Mouse (Mus musculus): Measurements from ENCODE around the gene Ly6g6f.

Gene Ly6g6f

GRCm38 (mm10) chr17:35105740-35106389 is 20.5 kb upstream of the Ly6g6f start:
- DNase-seq, result no peak

- no peak for DNase-seq
These were observed 19.3 kb upstream of the Ly6g6f start for GRCm38 (mm10) chr17:35104754-35105153.

GRCm38 (mm10) chr17:35104079-35104478 is 18.7 kb upstream of the Ly6g6f start:
- no peak for DNase-seq

- DNase-seq, result no peak
These were observed 17.8 kb upstream of the Ly6g6f start for GRCm38 (mm10) chr17:35103221-35103690.

- DNase-seq, result no peak
These were observed 16.9 kb upstream of the Ly6g6f start for GRCm38 (mm10) chr17:35102299-35102698.

GRCm38 (mm10) chr17:35101161-35101560 is 15.8 kb upstream of the Ly6g6f start:
- DNase-seq, result no peak

GRCm38 (mm10) chr17:35100196-35100765 is 14.9 kb upstream of the Ly6g6f start:
- DNase-seq, result no peak

- DNase-seq, result no peak
These were observed 11.8 kb upstream of the Ly6g6f start for GRCm38 (mm10) chr17:35097164-35097655.

- DNase-seq, result no peak
These were observed 11.2 kb upstream of the Ly6g6f start for GRCm38 (mm10) chr17:35096597-35096996.

GRCm38 (mm10) chr17:35094475-35095365 is 9.3 kb upstream of the Ly6g6f start:
- no peak for DNase-seq

GRCm38 (mm10) chr17:35092403-35093198 is 7.2 kb upstream of the Ly6g6f start:
- no peak for DNase-seq

- DNase-seq, result no peak
These were observed 4.9 kb upstream of the Ly6g6f start for GRCm38 (mm10) chr17:35090166-35090932.

- peak; percentile 85 to 89 for DNase-seq
These were observed 3.6 kb upstream of the Ly6g6f start, which contains the start of gene Abhd16a for GRCm38 (mm10) chr17:35088825-35089644. TSS of gene Abhd16a (plus strand) at chr17:35089263.

- DNase-seq, result no peak
These were observed 2.7 kb upstream of the Ly6g6f start for GRCm38 (mm10) chr17:35088151-35088550.

- DNase-seq, result no peak
These were observed 1.4 kb downstream of the Ly6g6f start for GRCm38 (mm10) chr17:35083929-35084497.

- DNase-seq, result no peak
These were observed 2.4 kb downstream of the Ly6g6f start for GRCm38 (mm10) chr17:35082841-35083576.

GRCm38 (mm10) chr17:35080710-35081109 is 4.7 kb downstream of the Ly6g6f start:
- no peak for DNase-seq

- DNase-seq, result no peak
These were observed 5.2 kb downstream of the Ly6g6f start for GRCm38 (mm10) chr17:35080248-35080647.

GRCm38 (mm10) chr17:35079778-35080177 is 5.6 kb downstream of the Ly6g6f start:
- no peak for DNase-seq

GRCm38 (mm10) chr17:35077786-35078233 is 7.6 kb downstream of the Ly6g6f start, which contains the start of gene Ly6g6d:
TSS of gene Ly6g6d (minus strand) at chr17:35078065.
- DNase-seq, result no peak
